Mouse (Mus musculus) gastrocnemius, postnatal 10 days (tissue): Measurements from ENCODE around the gene Zfp518a. TPM values are rescaled to one million over a fixed set of nuclear protein-coding genes. Genes with fewer than 3 reads are reported as not detected.

ENCODE experiments used
- microRNA-seq, 2 experiments: library from miRNA; unstranded; fragments of <30 nt; microRNA quantifications; one replicate each; pipeline ENCODE4 v1.2.0; 2021
- total RNA-seq, 2 experiments: library from RNA; stranded (reverse); gene quantifications; 2 replicates each; pipeline ENCODE4 v1.2.3; 2021

The Zfp518a gene
- total RNA-seq, 2 experiments from 2014 or later: 7.4 to 7.9 TPM

Small RNA genes within 50 kb of the gene (microRNA-seq; reads per million reads assigned to microRNA genes)
- 0.25 to 0.32 reads per million in 2 experiments for gene Mir8092

Other genes with a start within 250 kb of the Zfp518a start
- gene Cc2d2b, start 146.0 kb upstream of the Zfp518a start, total RNA-seq: not detected
- 1 to 10 TPM; 4.4 to 5.2 TPM for gene Ccnj, start 63.4 kb upstream of the Zfp518a start, total RNA-seq
- gene Blnk, start 99.8 kb downstream of the Zfp518a start, total RNA-seq: 1 to 10 TPM in 1 of 2 experiments, under 1 TPM in 1; 0.31 to 1.8 TPM
- gene Dntt, start 134.6 kb downstream of the Zfp518a start, total RNA-seq: under 1 TPM in 1 of 2 experiments, not detected in 1; 0.38 TPM
- gene Opalin, start 182.4 kb downstream of the Zfp518a start, total RNA-seq: not detected